Mouse (Mus musculus) brain, adult 2 months (tissue): Measurements from ENCODE around the gene Fars2.
"Not testable (repeated sequence)": the region's sequence is repeated elsewhere in the genome, so short reads cannot be mapped to it uniquely, and the experiment has no call there.

Experiments
- DNase-seq: peaks from one replicate; pipeline ENCODE4 v3.0.0; 2011; ENCODE audit warnings: low read depth, low spot score

Fars2 gene

DNA sequence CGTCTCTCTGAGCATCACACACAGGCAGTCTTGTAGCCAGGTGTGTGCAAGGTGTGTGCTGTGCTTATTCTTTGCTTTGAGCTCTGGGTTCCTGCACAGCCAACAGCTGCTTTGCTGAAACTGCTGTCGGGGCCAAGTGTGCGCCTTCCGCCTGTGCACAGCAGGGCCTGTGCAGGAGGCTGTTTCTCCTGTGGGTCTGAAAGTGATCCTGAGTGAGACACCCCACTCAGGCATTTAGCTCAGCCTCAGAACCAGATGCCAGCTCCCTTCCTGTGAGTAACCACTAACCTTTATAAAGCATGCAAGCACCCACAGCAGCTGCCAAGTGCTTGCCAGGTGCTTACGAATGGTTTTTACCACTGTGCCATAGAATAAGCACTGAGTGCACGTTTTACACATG lies 249.1 kb downstream of the Fars2 start:
- DNase-seq: peak; percentile 75

- peak; percentile 84 for DNase-seq
These were observed 250.7 kb downstream of the Fars2 start for GRCm38 (mm10) chr13:36367712-36368491.

GRCm38 (mm10) chr13:36368799-36369198 lies 251.6 kb downstream of the Fars2 start:
- DNase-seq: peak; percentile 44

DNA sequence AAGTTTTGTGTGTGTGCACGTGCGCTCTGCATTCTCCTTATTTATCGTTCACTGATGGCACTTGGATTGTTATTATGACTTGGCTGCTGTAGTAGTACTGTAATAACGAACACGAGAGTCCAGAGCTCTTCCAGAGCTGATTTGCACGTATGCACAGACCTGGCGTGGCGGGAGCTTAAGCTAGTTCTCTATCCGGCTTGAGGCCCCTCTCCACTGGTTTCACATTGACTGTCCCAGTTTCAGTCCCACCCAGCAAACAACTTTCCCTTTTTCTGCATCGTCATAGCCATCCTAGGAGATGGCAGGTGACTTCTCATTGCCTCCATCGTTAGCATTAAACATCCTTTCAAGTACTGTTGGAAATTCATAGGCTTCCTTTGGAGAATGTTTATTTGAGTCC lies 252.2 kb downstream of the Fars2 start:
- no peak for DNase-seq

DNA sequence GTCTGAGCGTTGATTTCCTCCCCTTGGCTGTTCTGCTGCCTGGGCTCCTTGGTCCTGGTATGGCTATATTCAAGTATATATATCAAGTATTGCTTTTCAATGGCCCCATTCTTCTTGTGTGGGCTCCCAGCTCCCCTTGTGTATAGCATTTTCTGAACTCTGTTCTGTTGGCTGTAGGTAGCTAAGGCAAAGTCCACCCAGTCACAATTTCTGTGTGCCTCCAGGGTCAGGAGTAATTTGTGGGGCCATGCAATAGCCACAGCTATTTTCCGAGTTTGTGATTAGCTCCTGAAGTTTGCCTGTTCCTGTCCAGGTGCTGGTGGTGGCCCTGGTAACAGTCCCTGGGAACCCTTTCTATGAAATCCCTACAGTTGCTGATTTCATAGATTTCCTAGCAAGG lies 266.0 kb downstream of the Fars2 start:
- DNase-seq: no peak

GRCm38 (mm10) chr13:36386074-36386473 lies 268.9 kb downstream of the Fars2 start:
- peak; percentile 43 for DNase-seq

GRCm38 (mm10) chr13:36391936-36392335 lies 274.7 kb downstream of the Fars2 start:
- peak; percentile 58 for DNase-seq

- no peak for DNase-seq
These were observed 275.5 kb downstream of the Fars2 start for GRCm38 (mm10) chr13:36392666-36393065.

GRCm38 (mm10) chr13:36401011-36401410 lies 283.8 kb downstream of the Fars2 start:
- DNase-seq: no peak

DNA sequence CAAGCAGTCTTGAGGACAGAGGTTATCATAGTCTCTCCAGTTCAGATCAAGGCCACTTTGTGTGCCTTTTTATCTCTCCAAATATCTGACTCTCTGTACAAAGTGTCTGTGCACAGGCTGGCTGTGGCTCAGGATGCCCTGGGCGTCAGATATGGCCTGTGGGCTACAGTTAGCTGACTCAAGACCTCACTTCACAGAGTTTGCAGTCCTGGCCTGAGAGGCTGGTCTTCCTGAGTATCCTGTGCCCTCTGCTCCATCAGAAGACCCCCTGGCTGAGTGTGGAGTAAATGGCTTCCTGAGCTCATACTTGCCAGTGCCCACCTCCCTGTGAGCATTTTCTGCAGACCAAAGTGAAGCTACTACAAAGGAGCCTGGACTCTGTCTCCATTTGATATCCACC lies 296.1 kb downstream of the Fars2 start:
- DNase-seq: no peak

DNA sequence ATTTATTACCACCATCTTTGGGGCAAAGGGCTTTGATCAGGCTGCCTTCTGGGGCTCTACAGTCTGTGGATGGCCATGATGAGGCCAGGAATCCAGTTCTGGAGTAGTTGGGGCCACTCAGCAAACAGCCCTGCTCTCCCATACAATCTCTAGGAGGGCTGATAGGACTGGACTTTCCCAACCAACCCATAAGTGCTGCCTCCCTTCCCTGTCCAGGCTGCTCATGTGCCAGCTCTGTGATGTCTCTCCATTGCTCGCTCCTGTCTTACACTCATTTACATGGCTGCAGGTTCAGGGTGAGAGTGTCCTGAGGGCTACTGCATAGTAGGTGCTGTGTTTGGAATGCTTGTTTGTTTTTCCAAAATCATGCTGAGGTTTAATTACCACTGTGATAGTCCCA lies 298.0 kb downstream of the Fars2 start:
- no peak for DNase-seq

DNA sequence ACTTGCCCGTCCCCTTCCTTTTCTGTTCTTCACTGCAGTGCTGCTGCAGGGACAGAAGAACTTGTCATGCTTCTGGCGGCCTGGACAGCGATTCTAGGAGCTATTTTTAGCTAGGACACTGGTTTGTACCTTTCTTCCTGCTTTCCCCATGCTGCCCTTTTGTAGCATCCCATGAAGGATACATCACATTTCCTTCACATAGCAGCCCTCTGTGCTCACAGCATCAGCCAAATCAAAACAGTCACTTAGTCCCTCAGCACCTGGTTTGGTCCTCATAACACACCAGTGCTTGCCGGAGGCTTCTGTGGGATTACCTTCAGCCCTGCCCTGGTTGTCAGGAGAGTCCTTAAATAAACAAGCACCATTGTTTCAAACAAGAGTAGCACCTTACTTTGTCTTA lies 299.3 kb downstream of the Fars2 start:
- DNase-seq: no peak

- no peak for DNase-seq
These were observed 302.1 kb downstream of the Fars2 start for GRCm38 (mm10) chr13:36419357-36419756.

DNA sequence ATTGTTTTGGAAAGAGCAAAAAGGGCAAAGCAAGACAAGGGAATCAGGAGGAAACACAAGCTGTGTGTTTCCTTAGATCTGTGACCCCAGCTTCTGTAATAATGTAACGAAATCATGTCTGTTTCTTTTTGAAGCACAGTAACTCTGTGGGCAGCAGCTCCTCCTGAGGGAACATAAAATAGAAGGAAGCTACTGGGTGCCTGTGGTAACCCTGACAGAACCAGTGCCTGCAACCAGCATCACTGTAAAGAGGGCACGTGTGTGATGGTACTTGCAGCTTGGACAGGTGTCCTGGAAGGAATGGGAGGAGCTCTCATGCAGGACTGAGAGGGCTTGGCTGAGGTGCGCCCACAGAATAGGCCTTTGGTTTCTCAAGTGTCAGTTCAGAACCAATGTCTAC lies 305.2 kb downstream of the Fars2 start:
- no peak for DNase-seq

- not testable (repeated sequence) for DNase-seq
These were observed 308.9 kb downstream of the Fars2 start for GRCm38 (mm10) chr13:36425824-36426705.

DNA sequence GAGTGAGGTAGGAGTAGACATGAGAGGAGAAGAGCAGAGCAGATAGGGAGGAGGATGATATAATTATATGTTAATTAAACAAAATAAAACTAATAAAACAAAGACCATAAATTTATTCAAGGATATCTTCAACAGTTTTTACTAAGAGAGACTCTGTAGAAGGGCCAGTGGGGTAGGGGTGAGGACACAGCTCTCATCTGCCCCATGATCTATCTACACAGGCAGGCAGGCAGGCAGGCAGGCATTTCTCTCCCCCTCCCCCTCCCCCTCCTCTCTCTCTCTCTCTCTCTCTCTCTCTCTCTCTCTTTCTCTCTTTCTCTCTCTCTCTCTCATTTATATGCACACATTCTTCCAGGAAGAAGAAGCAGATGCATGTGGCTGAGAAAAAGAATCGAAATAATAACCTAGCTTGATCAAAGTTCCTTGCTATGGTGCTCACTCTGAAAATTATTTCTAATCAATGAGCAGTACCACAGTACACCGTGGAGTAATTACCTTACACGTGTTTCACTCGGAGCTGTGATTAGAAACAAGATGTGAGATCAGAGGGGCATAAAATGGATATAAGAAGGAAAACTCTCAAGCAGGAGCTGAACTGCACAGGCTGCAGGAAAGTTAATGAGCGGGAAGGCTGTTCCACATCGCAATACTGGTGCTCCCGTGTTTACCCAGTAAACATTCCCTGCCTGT lies 312.4 kb downstream of the Fars2 start:
- DNase-seq: no peak

- no peak for DNase-seq
These were observed 313.4 kb downstream of the Fars2 start for GRCm38 (mm10) chr13:36430420-36431114.

- peak; percentile 39 for DNase-seq
These were observed 314.8 kb downstream of the Fars2 start for GRCm38 (mm10) chr13:36431974-36432518.

DNA sequence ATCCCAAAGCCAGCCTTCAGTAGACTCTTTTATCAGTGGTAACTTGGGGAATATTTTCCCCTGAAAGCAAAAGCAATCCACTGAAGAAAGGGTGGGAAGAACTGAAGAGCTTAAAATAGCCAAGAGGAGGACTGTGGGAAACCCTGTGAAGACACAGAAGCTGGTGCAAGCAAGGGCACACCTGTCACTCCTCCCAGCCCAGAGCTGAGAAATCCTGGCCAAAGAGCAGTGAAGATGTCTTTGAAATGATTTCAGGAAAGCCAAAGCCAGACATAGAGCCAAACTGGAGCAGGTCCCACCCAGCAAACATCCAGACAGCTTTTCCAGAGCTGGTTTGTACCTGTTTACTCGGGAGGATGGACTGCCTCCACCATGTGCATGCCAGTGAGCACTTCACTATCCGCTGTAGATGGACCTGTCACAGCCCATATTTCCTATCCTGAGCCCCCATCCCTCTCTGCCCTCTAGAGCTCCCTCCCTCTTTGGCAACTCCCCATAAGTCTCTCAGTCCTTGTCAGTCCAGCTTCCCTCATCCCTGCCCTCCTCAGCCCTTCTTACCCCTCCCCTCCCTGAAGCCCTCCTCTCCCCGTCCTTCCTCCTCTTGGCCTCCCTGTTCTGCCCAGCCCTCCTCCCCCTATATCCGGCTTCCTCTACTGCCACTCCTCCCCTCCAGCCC lies 327.7 kb downstream of the Fars2 start:
- DNase-seq: peak; percentile 59

- DNase-seq: no peak
These were observed 330.7 kb downstream of the Fars2 start for GRCm38 (mm10) chr13:36447947-36448346.

DNA sequence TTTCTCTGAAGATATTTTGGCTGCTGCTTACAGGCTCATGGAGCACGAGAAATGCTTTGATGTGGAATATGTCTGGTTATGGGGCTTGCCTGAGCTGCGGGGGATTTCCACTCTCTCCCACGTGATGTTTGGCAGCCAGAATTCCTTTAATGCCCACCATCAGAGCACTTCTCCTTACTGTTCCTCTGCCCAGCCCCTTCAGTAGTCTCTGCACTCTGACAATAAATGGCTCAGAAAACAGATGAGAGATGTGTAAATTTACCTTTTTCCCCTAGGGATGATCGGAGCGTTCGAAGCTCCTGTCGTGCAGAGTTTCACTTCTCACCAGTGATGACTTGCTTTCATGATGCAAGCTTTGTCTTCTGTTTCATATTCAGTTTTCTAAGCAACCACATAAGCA lies 331.4 kb downstream of the Fars2 start:
- DNase-seq: no peak
